Mouse (Mus musculus) liver, embryonic 14.5 days (tissue): ENCODE measurements around the gene Pon2. TPM values are rescaled to one million over a fixed set of nuclear protein-coding genes. Genes with fewer than 3 reads are reported as not detected.
"Not testable (repeated sequence)": the region's sequence is repeated elsewhere in the genome, so short reads cannot be mapped to it uniquely, and the experiment has no call there.

Source experiments
- ATAC-seq: fragments of 200-750 bp; cut with Nextera tagmentation; 2 replicates; pipeline ENCODE4 v1.8.0; 2017; ENCODE audit warnings: moderate number of reproducible peaks, mild to moderate bottlenecking, moderate library complexity; ENCODE audit not compliant: insufficient read depth
- DNase-seq, 3 experiments: peaks; one replicate each; pipeline ENCODE4 v3.0.0-alpha.2; 2012 to 2013; ENCODE audit warnings: low read depth in 3 of 3, low spot score in 3 of 3
- H3K27ac ChIP-seq: fragments of 300-500 bp; sonication (generic); 2 replicates; pipeline ENCODE4 v1.5.1; 2014; ENCODE audit warnings: moderate library complexity, mild to moderate bottlenecking, control low read depth, inconsistent platforms
- H3K27me3 ChIP-seq: fragments of 300-500 bp; sonication (generic); 2 replicates; pipeline ENCODE4 v1.6.1; 2014; ENCODE audit warnings: mild to moderate bottlenecking, low read length, moderate library complexity; ENCODE audit not compliant: control insufficient read depth, insufficient read depth
- H3K36me3 ChIP-seq: fragments of 300-500 bp; sonication (generic); replicated peaks from 2 replicates; pipeline ENCODE4 v1.6.1; 2014; ENCODE audit warnings: low read depth; ENCODE audit not compliant: control insufficient read depth, insufficient read depth
- H3K4me1 ChIP-seq, 2 experiments: fragments of 200-500 bp in 1 of 2; fragments of 300-500 bp in 1 of 2; sonication (generic) in 1 of 2; replicated peaks; 2 replicates each; pipeline ENCODE4 v1.6.1; 2012 to 2014; ENCODE audit warnings: antibody characterized with exemption in 1 of 2, inconsistent platforms in 1 of 2, low read length in 1 of 2; ENCODE audit not compliant: control insufficient read depth in 2 of 2, insufficient read depth in 2 of 2
- H3K4me2 ChIP-seq: fragments of 300-500 bp; sonication (generic); 2 replicates; pipeline ENCODE4 v1.6.1; 2014; ENCODE audit warnings: low read depth, mild to moderate bottlenecking, control low read depth, moderate library complexity
- H3K4me3 ChIP-seq, 2 experiments: fragments of 200-500 bp in 1 of 2; fragments of 300-500 bp in 1 of 2; sonication (generic) in 1 of 2; 2 replicates each; pipeline ENCODE4 v1.5.1; 2012 to 2014; ENCODE audit warnings: low read depth in 2 of 2, low read length in 2 of 2, mild to moderate bottlenecking in 2 of 2, control low read depth in 1 of 2, inconsistent platforms in 1 of 2, moderate library complexity in 1 of 2; ENCODE audit not compliant: insufficient read depth in 1 of 2
- H3K9ac ChIP-seq: fragments of 300-500 bp; sonication (generic); replicated peaks from 2 replicates; pipeline ENCODE4 v1.6.1; 2014; ENCODE audit warnings: mild to moderate bottlenecking, control low read depth, moderate library complexity
- H3K9me3 ChIP-seq: fragments of 300-500 bp; sonication (generic); 2 replicates; pipeline ENCODE4 v1.6.1; 2016; ENCODE audit warnings: low read length, mixed read lengths; ENCODE audit not compliant: control insufficient read depth
- CTCF ChIP-seq: IDR thresholded peaks from 2 replicates; pipeline ENCODE4 v1.5.1; 2016; ENCODE audit warnings: antibody characterized with exemption, low read depth, control low read depth
- EP300 ChIP-seq: IDR thresholded peaks from 2 replicates; pipeline ENCODE4 v1.6.1; 2016; ENCODE audit warnings: antibody characterized with exemption, low read depth
- WGBS: fragments of 180-500 bp; shearing (Covaris S2); extraction: QIAGEN DNeasy Blood & Tissue Kit; methylation state at CpG from one replicate; pipeline ENCODE4 v1.1.7; 2014; ENCODE audit not compliant: insufficient replicate concordance; 5-methylcytosine and 5-hydroxymethylcytosine counted together
- polyA plus RNA-seq, 2 experiments: library from polyadenylated mRNA; depleted of rRNA in 1 of 2; stranded (reverse) in 1 of 2; unstranded in 1 of 2; fragments of >200 nt; fragmentation: Nextera tagmentation in 1 of 2; extraction: Ambion mirVana in 1 of 2; gene quantifications; 2 replicates each; pipeline versions ENCODE4 v1.2.1 to v1.2.3; 2012 to 2014

Pon2 gene
- polyA plus RNA-seq, 2 experiments = 27.3 to 32.5 TPM

GRCm38 (mm10) chr6:5234563-5234962 lies 63.7 kb downstream of the Pon2 start:
- Histone ChIP-seq H3K4me3 (no peak overlapping the region), H3K9ac (no peak overlapping the region), H3K27ac (no peak overlapping the region), H3K27me3 (no peaks in the 10 kb centered on the region), H3K36me3 (peaks cover 2% of the 10 kb centered on the region), H3K4me2 (no peak overlapping the region), H3K9me3 (no peaks in the 10 kb centered on the region), H3K4me1 (peaks cover 12 to 15% of the 10 kb centered on the region in 2 experiments)
- WGBS = 48% methylated on average over 3 of the region's 3 CpGs
- no peak for ATAC-seq
- TF ChIP-seq CTCF = no peak
- no peak for TF ChIP-seq EP300
- DNase-seq = no peak

GRCm38 (mm10) chr6:5233812-5234211 lies 64.4 kb downstream of the Pon2 start:
- no peak for DNase-seq
- H3K4me2 ChIP-seq = no peak overlapping the region
- no peak for ATAC-seq
- H3K4me3 ChIP-seq = no peak overlapping the region
- H3K4me1 ChIP-seq = peaks cover 12 to 15% of the 10 kb centered on the region in 2 experiments
- H3K36me3 ChIP-seq = peaks cover 2% of the 10 kb centered on the region
- 67% methylated on average over 1 of the region's 1 CpGs for WGBS
- no peak overlapping the region for H3K9ac ChIP-seq
- no peaks in the 10 kb centered on the region for H3K27me3 ChIP-seq
- no peak for TF ChIP-seq CTCF
- no peak for TF ChIP-seq EP300
- H3K9me3 ChIP-seq = no peaks in the 10 kb centered on the region
- H3K27ac ChIP-seq = no peak overlapping the region

- Histone ChIP-seq H3K27me3 (no peaks in the 10 kb centered on the region), H3K4me1 (peaks cover 7% of the 10 kb centered on the region in 2 experiments), H3K9me3 (no peaks in the 10 kb centered on the region), H3K36me3 (peaks cover 2% of the 10 kb centered on the region), H3K27ac (no peak overlapping the region), H3K4me2 (no peak overlapping the region), H3K9ac (no peak overlapping the region), H3K4me3 (no peak overlapping the region)
- 84% methylated on average over 4 of the region's 4 CpGs for WGBS
- TF ChIP-seq CTCF (no peak), EP300 (no peak)
- ATAC-seq (no peak), DNase-seq (no peak)
Measured at GRCm38 (mm10) chr6:5232022-5232421, 66.2 kb downstream of the Pon2 start.

- TF ChIP-seq EP300 (no peak), CTCF (no peak)
- no peaks in the 10 kb centered on the region for H3K27me3 ChIP-seq
- WGBS = 76% methylated on average over 5 of the region's 5 CpGs
- no peaks in the 10 kb centered on the region for H3K9me3 ChIP-seq
- no peak for ATAC-seq
- H3K4me3 ChIP-seq = no peak overlapping the region
- no peak overlapping the region for H3K9ac ChIP-seq
- no peak for DNase-seq
- no peaks in the 10 kb centered on the region for H3K4me1 ChIP-seq
- H3K27ac ChIP-seq = no peak overlapping the region
- no peak overlapping the region for H3K4me2 ChIP-seq
- H3K36me3 ChIP-seq = no peaks in the 10 kb centered on the region; the same call in 1 of the 2 replicates
Measured at GRCm38 (mm10) chr6:5230261-5230660, 68.0 kb downstream of the Pon2 start.

- not testable (repeated sequence) for H3K27ac ChIP-seq, DNase-seq, H3K9ac ChIP-seq, H3K27me3 ChIP-seq, H3K9me3 ChIP-seq, H3K36me3 ChIP-seq, H3K4me1 ChIP-seq, H3K4me3 ChIP-seq, ATAC-seq, H3K4me2 ChIP-seq
- WGBS = 82% methylated on average over 2 of the region's 2 CpGs
Measured at GRCm38 (mm10) chr6:5223551-5223950, 74.7 kb downstream of the Pon2 start.

GRCm38 (mm10) chr6:5222080-5222479 lies 76.2 kb downstream of the Pon2 start:
- Histone ChIP-seq H3K9me3 (no peaks in the 10 kb centered on the region), H3K4me2 (no peak overlapping the region), H3K4me3 (no peak overlapping the region), H3K27me3 (no peaks in the 10 kb centered on the region), H3K36me3 (no peaks in the 10 kb centered on the region), H3K27ac (no peak overlapping the region), H3K4me1 (peaks cover 9% of the 10 kb centered on the region in 2 experiments), H3K9ac (no peak overlapping the region)
- TF ChIP-seq CTCF = no peak
- TF ChIP-seq EP300 = no peak
- WGBS = 75% methylated on average over 3 of the region's 3 CpGs
- ATAC-seq (peak; percentile 40; the same call in 1 of the 2 replicates), DNase-seq (no peak)
